Mouse (Mus musculus) liver, postnatal 0 days (tissue): ENCODE measurements at regions not wholly inside any gene's neighbourhood (a gene's known extent, or its start where the extent isn't known, plus 50 kb on each side); places are given as distances from the start of the nearest gene placed in this dataset.
"Not testable (repeated sequence)": the region's sequence is repeated elsewhere in the genome, so short reads cannot be mapped to it uniquely, and the experiment has no call there.

Source experiments
- ATAC-seq: fragments of 200-750 bp; cut with Nextera tagmentation; 2 replicates; pipeline ENCODE4 v1.8.0; 2017; ENCODE audit warnings: mild to moderate bottlenecking, moderate library complexity
- DNase-seq: peaks from one replicate; pipeline ENCODE4 v3.0.0-alpha.2; 2016
- H3K27ac ChIP-seq: fragments of 300-500 bp; sonication (generic); 2 replicates; pipeline ENCODE4 v1.5.1; 2014; ENCODE audit warnings: antibody characterized with exemption, moderate library complexity, mild to moderate bottlenecking, low read depth
- H3K27me3 ChIP-seq: fragments of 300-500 bp; sonication (generic); 2 replicates; pipeline ENCODE4 v1.6.1; 2014; ENCODE audit warnings: low read length, control low read depth, mixed read lengths; ENCODE audit not compliant: insufficient read depth
- H3K36me3 ChIP-seq: fragments of 300-500 bp; sonication (generic); replicated peaks from 2 replicates; pipeline ENCODE4 v1.6.1; 2014; ENCODE audit warnings: mild to moderate bottlenecking, control low read depth, low read length, moderate library complexity, mixed read lengths; ENCODE audit not compliant: insufficient read depth
- H3K4me1 ChIP-seq: fragments of 300-500 bp; sonication (generic); 2 replicates; pipeline ENCODE4 v1.6.1; 2014; ENCODE audit warnings: antibody characterized with exemption, mild to moderate bottlenecking, control low read depth; ENCODE audit not compliant: insufficient read depth
- H3K4me2 ChIP-seq: fragments of 300-500 bp; sonication (generic); 2 replicates; pipeline ENCODE4 v1.6.1; 2014; ENCODE audit warnings: low read depth, mild to moderate bottlenecking, low read length, moderate library complexity, mixed read lengths
- H3K4me3 ChIP-seq: fragments of 300-500 bp; sonication (generic); 2 replicates; pipeline ENCODE4 v1.5.1; 2014; ENCODE audit warnings: low read depth, low read length
- H3K9ac ChIP-seq: fragments of 300-500 bp; sonication (generic); replicated peaks from 2 replicates; pipeline ENCODE4 v1.6.1; 2014; ENCODE audit warnings: mild to moderate bottlenecking, moderate library complexity
- H3K9me3 ChIP-seq: fragments of 300-500 bp; sonication (generic); 2 replicates; pipeline ENCODE4 v1.6.1; 2016; ENCODE audit warnings: mild to moderate bottlenecking, control low read depth, low read length, mixed read lengths
- WGBS: fragments of 180-500 bp; shearing (Covaris S2); extraction: QIAGEN DNeasy Blood & Tissue Kit; methylation state at CpG from one replicate; pipeline ENCODE4 v1.1.7; 2014; ENCODE audit not compliant: insufficient replicate concordance; 5-methylcytosine and 5-hydroxymethylcytosine counted together

- ATAC-seq, H3K36me3 ChIP-seq, H3K27ac ChIP-seq, H3K4me3 ChIP-seq, H3K27me3 ChIP-seq, H3K9me3 ChIP-seq, DNase-seq, H3K4me2 ChIP-seq, H3K4me1 ChIP-seq, H3K9ac ChIP-seq: not testable (repeated sequence)
- WGBS = 35% methylated on average over 2 of the region's 2 CpGs
Measured at GRCm38 (mm10) chr12:23325756-23326155, 454.3 kb downstream of the Gm10330 start.

GRCm38 (mm10) chr12:23315186-23315585 is 464.9 kb downstream of the Gm10330 start:
- H3K27me3 ChIP-seq, H3K9ac ChIP-seq, H3K9me3 ChIP-seq, DNase-seq, H3K36me3 ChIP-seq, H3K4me1 ChIP-seq, H3K4me3 ChIP-seq, ATAC-seq, H3K27ac ChIP-seq: not testable (repeated sequence)
- under 1% methylated on average over 16 of the region's 38 CpGs for WGBS
- 0 out of 2 replicates have a peak overlapping the region, but pooled peaks have one; percentile 13 for H3K4me2 ChIP-seq
